ENCODE assay signal across 8 mouse cellular contexts in the genomic region with DNA sequence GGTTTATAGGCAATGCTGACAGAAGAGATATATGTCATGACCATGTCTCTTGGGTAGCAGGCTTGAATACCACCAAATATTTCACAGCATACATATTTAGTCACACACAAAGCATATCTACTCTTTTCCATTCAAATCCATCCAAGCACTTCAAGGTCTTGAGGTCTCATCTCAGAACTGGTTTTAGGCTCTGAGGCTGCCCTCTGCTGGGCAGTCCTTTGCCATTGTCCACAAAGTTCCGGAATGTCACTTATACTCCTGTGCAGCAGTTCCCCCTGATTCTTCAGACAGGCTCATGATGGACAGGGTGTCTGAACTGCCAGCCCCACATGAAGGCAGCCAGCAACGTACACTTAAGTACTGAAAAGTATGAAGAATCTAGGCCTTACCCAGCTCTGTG. TPM values are rescaled to one million over a fixed set of nuclear protein-coding genes. Genes with fewer than 3 reads are reported as not detected.
DNase-seq lines count a peak whose midpoint lies in the region; ATAC-seq lines count a peak whose summit lies in the region.

No protein-coding gene starts in this region.

- no peak overlapping the region for H3K9ac ChIP-seq in hindbrain, embryonic 11.5 days (ENCODE audit: low read depth, low read length)
- no peak overlapping the region for H3K9ac ChIP-seq in hindbrain, embryonic 16.5 days (ENCODE audit: low read depth, low read length)
- no peak overlapping the region for H3K9ac ChIP-seq in limb, embryonic 11.5 days (ENCODE audit: low read length)

- ATAC-seq in hindbrain, embryonic 11.5 days (ENCODE audit: low FRiP score): no peak
- no peak for ATAC-seq in hindbrain, embryonic 16.5 days
- no peak for ATAC-seq in limb, embryonic 11.5 days (ENCODE audit: insufficient number of reproducible peaks, low FRiP score, low TSS enrichment, low read depth)

- H3K27ac ChIP-seq in hindbrain, embryonic 11.5 days (ENCODE audit: low read depth, low read length): no peak overlapping the region
- H3K27ac ChIP-seq in hindbrain, embryonic 16.5 days (ENCODE audit: low read depth, low read length): no peak overlapping the region
- no peak overlapping the region for H3K27ac ChIP-seq in limb, embryonic 11.5 days (replicated peaks; ENCODE audit: low read depth, low read length)

- no peak overlapping the region for H3K4me2 ChIP-seq in hindbrain, embryonic 11.5 days (replicated peaks; ENCODE audit: low read depth, low read length)
- H3K4me2 ChIP-seq in hindbrain, embryonic 16.5 days (ENCODE audit: low read length): no peak overlapping the region
- no peak overlapping the region for H3K4me2 ChIP-seq in limb, embryonic 11.5 days (ENCODE audit: low read depth, severe bottlenecking)

- no peaks in the 10 kb centered on the region; the same call in 1 of the 2 replicates for H3K27me3 ChIP-seq in hindbrain, embryonic 11.5 days (ENCODE audit: control insufficient read depth, insufficient read depth, low read length)
- no peaks in the 10 kb centered on the region for H3K27me3 ChIP-seq in hindbrain, embryonic 16.5 days (replicated peaks; ENCODE audit: control insufficient read depth, insufficient read depth, low read length)
- peaks cover 8% of the 10 kb centered on the region; the same call in 1 of the 2 replicates for H3K27me3 ChIP-seq in limb, embryonic 11.5 days (ENCODE audit: control insufficient read depth, insufficient read depth, low read length)

- peak; percentile 46 for DNase-seq in hindbrain, embryonic 11.5 days (ENCODE audit: low spot score)
- peak; percentile 32 for DNase-seq in CD4-positive helper T cell, adult 2 months (ENCODE audit: low read depth, low spot score)
- DNase-seq in adrenal gland, postnatal 10 days: peak; percentile 71
- DNase-seq in limb, embryonic 11.5 days (ENCODE audit: low spot score): peak; percentile 43
- DNase-seq in gastrocnemius, postnatal 36 days: no peak
- DNase-seq in right cerebral cortex, postnatal 10 days (ENCODE audit: low spot score in 2 of 2): no peak
- no peak for DNase-seq in right cerebral cortex, postnatal 36 days (ENCODE audit: low spot score in 2 of 2)

- no peaks in the 10 kb centered on the region for H3K9me3 ChIP-seq in hindbrain, embryonic 11.5 days (ENCODE audit: control insufficient read depth, low read length)
- H3K9me3 ChIP-seq in hindbrain, embryonic 16.5 days (ENCODE audit: control insufficient read depth, low read length): no peaks in the 10 kb centered on the region
- no peaks in the 10 kb centered on the region for H3K9me3 ChIP-seq in limb, embryonic 11.5 days (ENCODE audit: control insufficient read depth, low read length)

- WGBS in hindbrain, embryonic 11.5 days: 56% methylated on average over 2 of the region's 2 CpGs
- WGBS in hindbrain, embryonic 16.5 days: 58% methylated on average over 2 of the region's 2 CpGs
- 56% methylated on average over 2 of the region's 2 CpGs for WGBS in limb, embryonic 11.5 days

- peaks cover 5% of the 10 kb centered on the region for H3K4me1 ChIP-seq in hindbrain, embryonic 11.5 days (replicated peaks; ENCODE audit: control insufficient read depth, insufficient read depth, low read length)
- peaks cover 7% of the 10 kb centered on the region for H3K4me1 ChIP-seq in hindbrain, embryonic 16.5 days (ENCODE audit: control insufficient read depth, insufficient read depth, low read depth, low read length)
- H3K4me1 ChIP-seq in limb, embryonic 11.5 days (ENCODE audit: control insufficient read depth, insufficient read depth, low read length): peaks cover 2% of the 10 kb centered on the region; the same call in 1 of the 2 replicates

- H3K4me3 ChIP-seq in hindbrain, embryonic 11.5 days (ENCODE audit: low read depth, low read length): no peak overlapping the region
- no peak overlapping the region for H3K4me3 ChIP-seq in hindbrain, embryonic 16.5 days (ENCODE audit: low read length)
- no peak overlapping the region for H3K4me3 ChIP-seq in limb, embryonic 11.5 days (ENCODE audit: low read depth, low read length)

- intact Hi-C loops in gastrocnemius, postnatal 36 days (cut with DNase I): no loop called here

- H3K36me3 ChIP-seq in hindbrain, embryonic 11.5 days (ENCODE audit: control insufficient read depth, insufficient read depth, low read length): peaks cover 6% of the 10 kb centered on the region; the same call in 1 of the 2 replicates
- peaks cover 18% of the 10 kb centered on the region for H3K36me3 ChIP-seq in hindbrain, embryonic 16.5 days (ENCODE audit: control insufficient read depth, insufficient read depth, low read length)
- peaks cover 6% of the 10 kb centered on the region; the same call in 1 of the 2 replicates for H3K36me3 ChIP-seq in limb, embryonic 11.5 days (ENCODE audit: control insufficient read depth, insufficient read depth, low read length)

RNA-seq across cellular contexts. Expression of a gene that starts 4.8 kb away (rescaled TPM):
- polyA plus RNA-seq in hindbrain, embryonic 11.5 days (2014; fragmentation: Nextera tagmentation; extraction: Ambion mirVana): 3.6 and 4.8 TPM in 2 replicates
- polyA plus RNA-seq in hindbrain, embryonic 16.5 days (2015; fragmentation: Nextera tagmentation; extraction: Ambion mirVana): 2.7 and 3.4 TPM in 2 replicates
- total RNA-seq in adrenal gland, postnatal 10 days (2021): under 1 TPM; 0.15 to 0.36 TPM
- 0.60 and 0.62 TPM in 2 replicates for polyA plus RNA-seq in limb, embryonic 11.5 days (2014; fragmentation: Nextera tagmentation; extraction: Ambion mirVana)
- total RNA-seq in gastrocnemius, postnatal 36 days (2021): under 1 TPM; 0.10 to 0.15 TPM

RNA-seq across cellular contexts. Expression of a gene that starts 5.1 kb away (rescaled TPM):
- polyA plus RNA-seq in hindbrain, embryonic 11.5 days (2014; fragmentation: Nextera tagmentation; extraction: Ambion mirVana): 4.6 and 4.9 TPM in 2 replicates
- polyA plus RNA-seq in hindbrain, embryonic 16.5 days (2015; fragmentation: Nextera tagmentation; extraction: Ambion mirVana): 3.0 and 3.6 TPM in 2 replicates
- total RNA-seq in adrenal gland, postnatal 10 days (2021): 10 to 100 TPM; 32.6 to 34.8 TPM
- polyA plus RNA-seq in limb, embryonic 11.5 days (2014; fragmentation: Nextera tagmentation; extraction: Ambion mirVana): 2.8 and 3.2 TPM in 2 replicates
- 10 to 100 TPM; 11.6 to 13.0 TPM for total RNA-seq in gastrocnemius, postnatal 36 days (2021)

RNA-seq across cellular contexts. Expression of a gene that starts 24.4 kb away (rescaled TPM):
- polyA plus RNA-seq in hindbrain, embryonic 11.5 days (2014; fragmentation: Nextera tagmentation; extraction: Ambion mirVana): 52.5 and 57.6 TPM in 2 replicates
- polyA plus RNA-seq in hindbrain, embryonic 16.5 days (2015; fragmentation: Nextera tagmentation; extraction: Ambion mirVana): 42.7 and 46.8 TPM in 2 replicates
- total RNA-seq in adrenal gland, postnatal 10 days (2021): 100 to 1,000 TPM; 101 to 103 TPM
- polyA plus RNA-seq in limb, embryonic 11.5 days (2014; fragmentation: Nextera tagmentation; extraction: Ambion mirVana): 57.5 and 59.4 TPM in 2 replicates
- 10 to 100 TPM; 30.9 to 34.7 TPM for total RNA-seq in gastrocnemius, postnatal 36 days (2021)

Comparison
In these comparisons a context has a peak if more than half of its experiments do, and no peak if none do; other contexts are left out.
1. DNase-seq: peak in hindbrain, embryonic 11.5 days (single experiment), CD4-positive helper T cell, adult 2 months (single experiment), adrenal gland, postnatal 10 days (single experiment) and limb, embryonic 11.5 days (single experiment); none in gastrocnemius, postnatal 36 days (0 of 2), right cerebral cortex, postnatal 10 days (0 of 2) and right cerebral cortex, postnatal 36 days (0 of 2).